Mouse (Mus musculus): ENCODE measurements at regions not wholly inside any gene's neighbourhood (a gene's known extent, or its start where the extent isn't known, plus 50 kb on each side); places are given as distances from the start of the nearest gene placed in this dataset.

- no peak for TF ChIP-seq CTCF (IDR thresholded peaks at IDR 0.05; ENCODE audit: extremely low read depth, insufficient read depth, low read length)
- no peak for TF ChIP-seq POLR2A (IDR thresholded peaks at IDR 0.05; ENCODE audit: extremely low read depth, insufficient read depth, low read length)
Observed at GRCm38 (mm10) chr3:149705322-149705721, 715.0 kb upstream of the Adgrl2 start.

Data from cortical plate, adult 2 months (tissue).